Mouse (Mus musculus) embryonic facial prominence, embryonic 15.5 days (tissue): ENCODE data around the gene Gm26920. TPM values are rescaled to one million over a fixed set of nuclear protein-coding genes. Genes with fewer than 3 reads are reported as not detected.

Experiments used
- ATAC-seq: fragments of 200-750 bp; cut with Nextera tagmentation; 2 replicates; pipeline ENCODE4 v1.8.0; 2017; ENCODE audit warnings: low read depth, moderate TSS enrichment; ENCODE audit not compliant: insufficient number of reproducible peaks, low FRiP score, low TSS enrichment
- H3K27ac ChIP-seq: fragments of 300-500 bp; sonication (generic); replicated peaks from 2 replicates; pipeline ENCODE4 v1.5.1; 2015; ENCODE audit warnings: mild to moderate bottlenecking, inconsistent platforms
- H3K27me3 ChIP-seq: fragments of 300-500 bp; sonication (generic); 2 replicates; pipeline ENCODE4 v1.6.1; 2015; ENCODE audit warnings: inconsistent platforms
- H3K36me3 ChIP-seq: fragments of 300-500 bp; sonication (generic); 2 replicates; pipeline ENCODE4 v1.6.1; 2015; ENCODE audit warnings: mild to moderate bottlenecking, inconsistent platforms
- H3K4me1 ChIP-seq: fragments of 300-500 bp; sonication (generic); 2 replicates; pipeline ENCODE4 v1.6.1; 2015; ENCODE audit warnings: inconsistent platforms
- H3K4me2 ChIP-seq: fragments of 300-500 bp; sonication (generic); replicated peaks from 2 replicates; pipeline ENCODE4 v1.6.1; 2015; ENCODE audit warnings: mild to moderate bottlenecking, inconsistent platforms
- H3K4me3 ChIP-seq: fragments of 300-500 bp; sonication (generic); replicated peaks from 2 replicates; pipeline ENCODE4 v1.5.1; 2015; ENCODE audit warnings: mild to moderate bottlenecking, inconsistent platforms
- H3K9ac ChIP-seq: fragments of 300-500 bp; sonication (generic); 2 replicates; pipeline ENCODE4 v1.6.1; 2015; ENCODE audit warnings: inconsistent platforms
- H3K9me3 ChIP-seq: fragments of 300-500 bp; sonication (generic); replicated peaks from 2 replicates; pipeline ENCODE4 v1.6.1; 2016; ENCODE audit warnings: inconsistent platforms
- WGBS: fragments of 180-500 bp; shearing (Covaris S2); methylation state at CpG from one replicate; pipeline ENCODE4 v1.1.7; 2015; 5-methylcytosine and 5-hydroxymethylcytosine counted together
- polyA plus RNA-seq: library from polyadenylated mRNA; unstranded; fragments of >200 nt; fragmentation: Nextera tagmentation; extraction: Ambion mirVana; gene quantifications from 2 replicates; pipeline ENCODE4 v1.2.1, GENCODE M21; 2015

The Gm26920 gene
- polyA plus RNA-seq, 1 experiment from 2014 or later = 0.73 TPM

DNA sequence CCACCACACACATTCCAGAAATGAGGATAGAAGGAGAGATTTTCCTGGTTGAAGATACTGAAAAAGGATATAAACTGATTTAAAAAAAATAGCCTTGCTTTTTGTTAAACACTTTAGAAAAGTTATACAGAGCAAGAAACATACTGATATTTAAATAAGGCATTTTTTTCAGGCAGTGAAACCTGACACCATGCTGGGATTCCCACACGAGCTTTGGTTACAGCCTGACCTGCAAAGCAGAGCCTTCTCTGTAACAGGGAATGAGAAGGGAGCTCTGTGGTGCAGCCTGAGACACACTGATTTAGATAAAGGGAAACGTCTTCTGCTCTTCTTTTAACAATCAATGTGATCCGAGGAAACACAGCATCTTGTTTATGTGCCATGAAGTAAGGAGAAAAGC is 36.6 kb downstream of the Gm26920 start:
- Histone ChIP-seq H3K4me2 (no peak overlapping the region), H3K27ac (0 out of 2 replicates have a peak overlapping the region, but pooled peaks have one; percentile 6)
- no peak for ATAC-seq

DNA sequence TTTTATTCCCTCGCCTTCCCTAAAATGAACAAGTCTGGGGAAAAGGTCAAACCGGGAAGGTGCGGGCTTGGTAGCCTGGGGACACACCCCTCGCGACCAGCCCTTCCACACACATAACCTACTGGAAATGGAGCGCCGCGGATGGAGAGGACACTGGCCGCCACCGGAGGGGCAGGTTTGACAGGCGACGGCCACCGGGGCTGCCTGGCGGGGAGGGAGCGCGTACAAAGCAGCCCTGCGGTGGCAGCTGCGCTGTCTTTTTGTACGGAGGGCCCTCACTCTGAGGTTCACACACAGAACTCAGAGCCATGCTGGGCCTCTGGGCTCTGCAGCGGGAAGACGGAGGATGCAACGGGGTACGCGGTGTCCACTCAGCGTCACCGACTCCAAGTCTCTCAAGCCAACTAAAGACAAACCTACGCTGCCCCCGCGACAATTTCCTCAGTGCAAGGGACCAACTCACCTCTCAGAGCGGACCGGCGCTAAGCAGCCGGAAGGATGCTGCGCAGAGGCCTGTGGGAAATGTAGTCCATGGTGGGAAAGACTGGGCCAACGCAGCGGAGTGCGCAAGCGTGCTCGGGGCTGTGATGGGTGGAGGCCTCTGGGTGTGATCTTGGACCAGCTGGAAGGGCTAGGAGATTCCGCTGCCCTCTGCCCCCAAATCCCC is 39.2 kb downstream of the Gm26920 start, which contains the start of gene Zfp14:
Gene Zfp14 (minus strand): TSS at position 499 of the 667 bp plus-strand sequence.
- H3K4me1 ChIP-seq = peaks cover 16% of the 10 kb centered on the region
- peak; percentile 96 for ATAC-seq
- peak within 1 kb of the TSS; percentile 83 for H3K27ac ChIP-seq
- H3K9ac ChIP-seq = peak within 1 kb of the TSS; percentile 60
- WGBS = under 1% methylated on average over 40 of the region's 40 CpGs
- H3K4me3 ChIP-seq = peak within 1 kb of the TSS; percentile 76
- peaks cover 3% of the 10 kb centered on the region; the same call in 1 of the 2 replicates for H3K36me3 ChIP-seq
- no peaks in the 10 kb centered on the region for H3K9me3 ChIP-seq
- no peaks in the 10 kb centered on the region for H3K27me3 ChIP-seq
- H3K4me2 ChIP-seq = peak within 1 kb of the TSS; percentile 79

More for the DNA sequence above, 36.6 kb downstream of the Gm26920 start:
- WGBS = 6% methylated on average over 3 of the region's 3 CpGs
- Histone ChIP-seq H3K4me1 (peaks cover 16% of the 10 kb centered on the region), H3K27me3 (no peaks in the 10 kb centered on the region), H3K36me3 (peaks cover 25% of the 10 kb centered on the region), H3K9me3 (no peaks in the 10 kb centered on the region), H3K9ac (no peak overlapping the region), H3K4me3 (no peak overlapping the region)

DNA sequence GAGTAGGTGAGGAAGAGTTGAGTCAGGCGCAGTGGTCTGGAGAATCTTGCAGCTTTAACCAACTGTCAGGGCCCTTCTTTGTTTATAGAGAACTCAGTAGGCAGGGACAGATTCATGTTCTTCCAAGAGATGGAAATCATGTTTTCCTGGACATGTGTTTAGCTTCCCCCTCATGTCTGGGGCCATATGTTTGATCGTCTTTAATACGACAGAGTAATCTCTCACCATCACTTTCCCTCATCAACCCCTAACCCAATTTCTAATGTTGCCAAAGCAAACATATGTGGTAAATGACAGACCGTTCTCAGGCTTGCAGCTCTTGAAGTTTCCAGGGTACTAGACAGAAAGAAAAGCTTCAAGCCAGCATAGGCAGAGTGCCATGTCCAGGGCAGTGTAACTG is 42.1 kb downstream of the Gm26920 start:
- 91% methylated on average over 4 of the region's 4 CpGs for WGBS
- ATAC-seq = no peak

DNA sequence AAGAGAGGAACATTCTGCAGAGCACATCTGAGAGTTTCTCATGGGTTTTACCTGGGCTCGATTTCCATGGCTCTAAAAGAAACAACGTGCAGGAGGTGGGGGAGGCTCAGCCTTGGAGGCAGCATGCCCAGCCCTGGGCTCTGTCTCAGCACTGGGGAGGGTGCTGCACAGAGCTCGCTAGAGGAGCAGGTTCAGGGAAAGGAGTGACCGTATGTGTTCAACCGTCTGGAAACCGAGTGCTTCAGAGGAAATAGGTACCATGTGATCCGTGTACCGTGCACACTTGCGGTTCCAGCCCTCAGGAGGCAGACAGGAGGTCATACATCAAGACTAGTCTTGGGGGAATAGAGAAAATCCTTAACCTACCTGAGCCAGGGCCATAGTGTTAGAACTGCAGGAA is 45.9 kb downstream of the Gm26920 start:
- 31% methylated on average over 9 of the region's 9 CpGs for WGBS
- H3K4me1 ChIP-seq = no peaks in the 10 kb centered on the region
- no peaks in the 10 kb centered on the region for H3K9me3 ChIP-seq
- no peak overlapping the region for H3K4me3 ChIP-seq
- no peak overlapping the region for H3K9ac ChIP-seq
- no peak for ATAC-seq
- H3K27me3 ChIP-seq = no peaks in the 10 kb centered on the region
- H3K27ac ChIP-seq = no peak overlapping the region
- peaks cover 15% of the 10 kb centered on the region; the same call in 1 of the 2 replicates for H3K36me3 ChIP-seq
- H3K4me2 ChIP-seq = no peak overlapping the region

More for the DNA sequence above, 42.1 kb downstream of the Gm26920 start:
- Histone ChIP-seq H3K27ac (no peak overlapping the region), H3K36me3 (no peaks in the 10 kb centered on the region), H3K9ac (no peak overlapping the region), H3K27me3 (no peaks in the 10 kb centered on the region), H3K4me3 (no peak overlapping the region), H3K4me1 (peaks cover 12% of the 10 kb centered on the region), H3K9me3 (no peaks in the 10 kb centered on the region), H3K4me2 (no peak overlapping the region)

DNA sequence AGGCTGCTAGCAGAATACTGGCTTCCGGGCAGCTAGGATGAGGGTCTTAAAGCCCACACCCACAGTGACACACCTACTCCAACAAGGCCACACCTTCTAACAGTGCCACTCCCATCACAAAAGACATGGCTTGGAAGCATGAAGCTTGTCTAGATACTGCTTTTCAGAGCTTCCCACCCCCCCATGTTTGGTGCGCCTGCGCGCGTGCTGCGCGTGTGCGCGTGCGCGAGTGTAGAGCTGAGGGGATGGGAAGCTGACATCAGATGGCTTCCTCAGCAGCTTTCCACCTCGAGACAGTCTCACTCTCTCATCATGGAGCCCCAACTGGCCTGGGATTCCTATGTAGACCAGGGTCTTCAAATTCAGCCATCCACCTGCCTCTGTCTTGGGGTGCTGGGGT is 55.9 kb downstream of the Gm26920 start:
- Histone ChIP-seq H3K4me1 (no peaks in the 10 kb centered on the region), H3K27ac (no peak overlapping the region), H3K27me3 (no peaks in the 10 kb centered on the region), H3K36me3 (peaks cover 28% of the 10 kb centered on the region), H3K4me3 (no peak overlapping the region), H3K9ac (no peak overlapping the region), H3K4me2 (no peak overlapping the region), H3K9me3 (no peaks in the 10 kb centered on the region)
- ATAC-seq = no peak
- 93% methylated on average over 12 of the region's 12 CpGs for WGBS

DNA sequence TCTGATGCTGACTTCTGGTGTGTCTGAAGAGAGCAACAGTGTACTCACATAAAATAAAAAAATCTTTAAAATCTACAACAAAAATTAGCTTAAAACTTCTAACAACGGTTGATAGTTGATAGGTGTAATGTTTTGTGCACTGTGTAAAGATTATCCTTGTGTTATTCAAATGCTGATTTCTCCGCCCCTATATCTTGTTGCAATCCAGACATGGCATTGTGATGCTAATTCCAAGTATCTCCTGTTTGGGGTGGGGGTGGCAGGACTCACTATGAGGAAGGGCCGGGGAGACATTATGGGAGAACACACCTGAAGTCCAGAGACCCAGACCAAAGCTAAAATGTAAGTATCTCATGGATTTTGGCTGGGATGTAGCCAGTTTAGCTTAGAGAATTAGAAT is 58.8 kb downstream of the Gm26920 start:
- Histone ChIP-seq H3K9ac (no peak overlapping the region), H3K27me3 (no peaks in the 10 kb centered on the region), H3K4me2 (no peak overlapping the region), H3K4me1 (no peaks in the 10 kb centered on the region), H3K9me3 (no peaks in the 10 kb centered on the region), H3K36me3 (peaks cover 7% of the 10 kb centered on the region), H3K4me3 (no peak overlapping the region), H3K27ac (no peak overlapping the region)
- WGBS = 86% methylated on average over 3 of the region's 3 CpGs
- no peak for ATAC-seq

DNA sequence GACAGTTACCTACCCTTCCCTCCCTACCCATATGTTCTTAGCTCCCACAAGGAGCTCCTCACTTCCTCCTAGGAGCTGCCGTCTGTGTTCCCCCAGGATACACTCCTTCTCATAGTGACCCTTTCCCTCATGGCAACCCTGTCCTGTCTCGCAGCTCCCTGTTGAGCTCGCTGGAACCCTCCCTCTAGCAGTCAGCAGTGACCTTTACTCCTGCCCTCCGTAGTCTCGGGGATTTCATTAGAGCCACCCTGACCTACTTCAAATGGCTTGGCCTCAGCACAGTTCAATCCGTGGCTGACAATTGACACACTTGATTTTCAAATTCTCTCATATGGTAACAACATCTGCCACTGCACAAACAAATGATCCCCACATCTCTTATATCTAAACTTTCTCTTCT is 59.5 kb downstream of the Gm26920 start:
- H3K4me3 ChIP-seq = no peak overlapping the region
- no peak overlapping the region for H3K27ac ChIP-seq
- WGBS = 24% methylated on average over 6 of the region's 6 CpGs
- H3K9me3 ChIP-seq = no peaks in the 10 kb centered on the region
- H3K9ac ChIP-seq = no peak overlapping the region
- no peak overlapping the region for H3K4me2 ChIP-seq
- ATAC-seq = no peak
- no peaks in the 10 kb centered on the region for H3K4me1 ChIP-seq
- no peaks in the 10 kb centered on the region for H3K27me3 ChIP-seq
- peaks cover 11% of the 10 kb centered on the region for H3K36me3 ChIP-seq

DNA sequence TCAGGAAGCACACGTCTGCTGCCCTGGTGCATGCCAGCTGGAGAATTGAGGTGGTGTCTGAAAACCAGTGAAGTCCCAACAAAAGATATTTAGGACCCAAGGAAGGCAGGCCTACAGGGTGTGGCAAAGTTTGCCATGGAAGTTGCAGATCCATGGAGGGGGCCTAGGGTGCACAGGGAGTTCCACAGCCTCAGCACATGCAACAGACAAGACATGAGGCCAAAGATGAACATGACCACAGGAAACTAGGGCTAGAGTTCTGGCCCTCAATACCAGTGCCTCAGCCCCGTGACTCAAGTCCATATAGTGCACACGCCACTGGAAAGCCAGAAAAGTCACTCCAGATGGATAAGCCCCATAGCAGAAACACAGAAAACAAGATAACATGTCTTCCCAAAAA is 61.6 kb downstream of the Gm26920 start:
- H3K9ac ChIP-seq = no peak overlapping the region
- H3K4me2 ChIP-seq = no peak overlapping the region
- ATAC-seq = no peak
- no peaks in the 10 kb centered on the region for H3K9me3 ChIP-seq
- no peak overlapping the region for H3K27ac ChIP-seq
- H3K36me3 ChIP-seq = peaks cover 30% of the 10 kb centered on the region
- H3K27me3 ChIP-seq = no peaks in the 10 kb centered on the region
- H3K4me1 ChIP-seq = no peaks in the 10 kb centered on the region
- WGBS = 96% methylated on average over 3 of the region's 3 CpGs
- no peak overlapping the region for H3K4me3 ChIP-seq

DNA sequence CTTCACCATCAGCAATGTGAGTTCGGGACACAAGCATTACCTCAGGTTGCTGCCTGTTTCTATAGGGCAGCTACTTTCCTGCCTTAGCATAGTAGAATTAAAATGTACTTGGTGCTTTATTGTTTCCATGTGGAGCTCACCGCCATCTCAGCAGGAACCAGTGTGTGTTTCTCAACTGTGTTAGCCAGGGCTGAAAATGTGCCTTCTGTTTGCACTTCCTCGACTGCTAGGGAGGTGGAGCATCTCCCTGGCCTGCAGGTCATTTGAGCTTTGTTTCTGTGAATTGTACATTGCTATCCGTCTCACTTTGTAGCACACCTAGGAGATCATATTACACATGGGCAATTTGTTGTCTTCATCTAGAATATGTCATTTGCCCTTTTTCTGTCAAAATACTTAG is 62.9 kb downstream of the Gm26920 start:
- H3K4me2 ChIP-seq = no peak overlapping the region
- no peak overlapping the region for H3K27ac ChIP-seq
- no peak overlapping the region for H3K4me3 ChIP-seq
- peaks cover 42% of the 10 kb centered on the region for H3K36me3 ChIP-seq
- 32% methylated on average over 4 of the region's 4 CpGs for WGBS
- no peaks in the 10 kb centered on the region for H3K4me1 ChIP-seq
- H3K9me3 ChIP-seq = no peaks in the 10 kb centered on the region
- no peaks in the 10 kb centered on the region for H3K27me3 ChIP-seq
- no peak for ATAC-seq
- no peak overlapping the region for H3K9ac ChIP-seq

DNA sequence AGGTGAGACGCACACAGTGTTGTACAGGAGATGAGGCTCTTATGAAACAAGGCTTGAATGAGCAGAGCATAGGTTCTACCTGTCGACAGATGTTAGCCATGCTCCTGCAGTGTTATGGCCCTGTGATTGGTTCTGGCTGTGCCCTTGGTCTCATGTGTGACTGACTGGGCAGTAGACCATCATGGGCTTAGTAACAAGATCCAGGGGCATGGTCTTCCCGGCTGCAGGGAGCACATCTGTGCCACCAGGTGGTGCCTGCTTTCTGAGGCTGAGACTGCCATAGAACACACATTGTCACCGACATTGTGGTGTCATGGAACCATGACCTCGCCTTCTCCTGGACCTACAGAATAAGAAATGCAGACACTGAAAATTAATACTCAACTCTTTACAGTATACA is 64.9 kb downstream of the Gm26920 start:
- no peaks in the 10 kb centered on the region for H3K9me3 ChIP-seq
- H3K4me2 ChIP-seq = no peak overlapping the region
- WGBS = 74% methylated on average over 5 of the region's 5 CpGs
- no peak overlapping the region for H3K9ac ChIP-seq
- no peaks in the 10 kb centered on the region for H3K27me3 ChIP-seq
- ATAC-seq = no peak; the same call in 1 of the 2 replicates
- H3K27ac ChIP-seq = no peak overlapping the region
- peaks cover 54% of the 10 kb centered on the region for H3K36me3 ChIP-seq
- no peak overlapping the region for H3K4me3 ChIP-seq
- no peaks in the 10 kb centered on the region for H3K4me1 ChIP-seq

DNA sequence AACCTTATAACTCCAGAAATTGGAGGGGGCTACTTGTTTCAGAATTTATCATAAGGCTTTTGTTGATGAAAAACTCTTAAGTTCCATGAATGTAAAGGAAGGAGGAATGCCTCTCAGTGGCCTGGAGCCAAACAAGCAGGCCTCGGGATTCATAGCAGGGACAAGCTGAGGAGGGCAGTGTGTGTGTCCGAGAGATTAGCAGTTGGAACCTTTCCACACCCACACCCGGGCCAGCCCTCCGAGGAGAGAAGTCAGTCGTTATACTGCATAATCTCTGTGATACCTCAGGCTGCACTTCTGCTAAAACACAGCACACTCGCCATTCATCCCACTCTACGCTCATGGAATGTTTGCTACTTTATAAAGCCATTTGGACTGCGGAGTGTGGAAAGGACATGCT is 66.4 kb downstream of the Gm26920 start:
- H3K27ac ChIP-seq = no peak overlapping the region
- H3K27me3 ChIP-seq = no peaks in the 10 kb centered on the region
- H3K9ac ChIP-seq = no peak overlapping the region
- H3K4me2 ChIP-seq = no peak overlapping the region
- H3K36me3 ChIP-seq = peaks cover 65% of the 10 kb centered on the region
- WGBS = 86% methylated on average over 8 of the region's 8 CpGs
- H3K4me1 ChIP-seq = no peaks in the 10 kb centered on the region
- H3K4me3 ChIP-seq = no peak overlapping the region
- no peaks in the 10 kb centered on the region for H3K9me3 ChIP-seq
- ATAC-seq = no peak

DNA sequence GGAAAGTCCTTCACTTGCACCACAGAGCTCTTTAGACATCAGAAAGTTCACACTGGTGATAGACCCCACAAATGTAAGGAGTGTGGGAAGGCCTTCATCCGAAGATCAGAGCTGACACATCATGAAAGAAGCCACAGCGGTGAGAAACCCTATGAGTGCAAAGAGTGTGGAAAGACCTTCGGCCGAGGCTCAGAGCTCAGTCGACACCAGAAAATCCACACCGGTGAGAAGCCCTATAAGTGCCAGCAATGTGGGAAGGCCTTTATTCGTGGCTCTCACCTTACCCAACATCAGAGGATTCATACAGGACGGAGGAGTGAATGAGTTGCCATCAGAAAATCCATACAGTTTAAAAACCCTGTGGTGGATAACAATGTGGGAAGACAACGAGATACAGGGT is 66.9 kb downstream of the Gm26920 start:
- Histone ChIP-seq H3K27me3 (no peaks in the 10 kb centered on the region), H3K36me3 (peaks cover 70% of the 10 kb centered on the region), H3K27ac (no peak overlapping the region), H3K9ac (no peak overlapping the region), H3K4me3 (no peak overlapping the region), H3K4me1 (no peaks in the 10 kb centered on the region), H3K9me3 (no peaks in the 10 kb centered on the region), H3K4me2 (no peak overlapping the region)
- 95% methylated on average over 9 of the region's 9 CpGs for WGBS
- ATAC-seq = no peak
